Mouse (Mus musculus) liver, postnatal 0 days (tissue): ENCODE results near the gene BC005624.

ENCODE experiments used
- CTCF ChIP-seq: sonication (generic); IDR thresholded peaks from 2 replicates; pipeline ENCODE4 v1.5.1; 2016; ENCODE audit warnings: antibody characterized with exemption, low read depth
- EP300 ChIP-seq: IDR thresholded peaks from 2 replicates; pipeline ENCODE4 v1.6.1; 2016; ENCODE audit warnings: antibody characterized with exemption, low read depth, mild to moderate bottlenecking

GRCm38 (mm10) chr2:30962570-30963254 is 19.3 kb downstream of the BC005624 start:
- TF ChIP-seq CTCF (no peak), EP300 (peak; percentile 35; the same call in 1 of the 2 replicates)
